Mouse (Mus musculus) CD4-positive naive resting alpha-beta T cell, adult 57 days (primary cell): ENCODE measurements around the gene Slc7a1. TPM values are rescaled to one million over a fixed set of nuclear protein-coding genes. Genes with fewer than 3 reads are reported as not detected.

ENCODE experiments used
- total RNA-seq: library from RNA; stranded (reverse); gene quantifications from one replicate; pipeline ENCODE4 v1.2.4, GENCODE M21; 2023

Slc7a1 gene
- 105 TPM for total RNA-seq

GRCm38 (mm10) chr5:148399660-148400443 lies at the start of gene Slc7a1:
Gene Slc7a1, minus strand, starts transcription at chr5:148399904.

Other genes starting within 250 kb of the Slc7a1 start
- gene Ubl3, start 152.9 kb upstream of the Slc7a1 start, total RNA-seq, result 78.5 TPM